Mouse (Mus musculus): ENCODE results near the gene Cldn4. TPM values are rescaled to one million over a fixed set of nuclear protein-coding genes. Genes with fewer than 3 reads are reported as not detected.

The Cldn4 gene
- polyA plus RNA-seq, 1 experiment, result 0.04 TPM

DNA sequence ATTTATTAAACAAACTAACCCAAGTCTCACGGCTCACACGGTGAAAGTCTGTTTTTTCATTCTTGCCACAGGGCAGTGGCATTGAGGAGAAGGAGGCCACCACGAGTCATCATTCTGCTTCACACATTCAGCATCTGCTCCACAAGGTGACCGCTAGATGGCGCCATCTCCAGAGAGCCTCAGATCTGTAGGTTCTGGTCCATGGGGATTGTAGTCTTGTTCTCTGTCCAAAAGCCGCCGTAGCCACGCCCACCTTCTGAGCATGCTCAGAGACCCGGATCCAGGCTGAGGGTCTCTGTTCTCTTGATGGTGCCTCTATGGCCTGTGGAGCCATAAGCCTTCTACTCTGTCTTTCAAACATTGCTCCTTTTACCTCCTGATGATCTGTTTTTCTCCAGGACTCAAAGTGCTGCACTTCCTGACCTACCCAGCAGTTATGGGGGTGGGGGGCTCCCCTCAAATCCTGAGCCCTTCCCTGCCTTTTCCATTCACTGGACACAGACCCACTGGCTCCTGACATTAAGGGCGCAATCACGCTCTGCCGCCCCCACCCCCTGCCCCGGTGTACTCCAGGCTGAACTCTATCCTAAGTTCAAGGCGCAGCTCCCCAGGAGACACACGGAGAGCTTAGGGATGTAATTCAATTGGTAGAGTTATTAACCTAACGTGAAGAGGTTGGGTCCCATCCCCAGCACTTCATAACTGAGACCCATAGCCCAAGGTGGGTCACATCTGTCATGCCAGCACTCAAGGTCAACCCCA is 28.5 kb downstream of the Cldn4 start:
- no peak for TF ChIP-seq GATA1 (IDR thresholded peaks at IDR 0.05; ENCODE audit: low read length)

DNA sequence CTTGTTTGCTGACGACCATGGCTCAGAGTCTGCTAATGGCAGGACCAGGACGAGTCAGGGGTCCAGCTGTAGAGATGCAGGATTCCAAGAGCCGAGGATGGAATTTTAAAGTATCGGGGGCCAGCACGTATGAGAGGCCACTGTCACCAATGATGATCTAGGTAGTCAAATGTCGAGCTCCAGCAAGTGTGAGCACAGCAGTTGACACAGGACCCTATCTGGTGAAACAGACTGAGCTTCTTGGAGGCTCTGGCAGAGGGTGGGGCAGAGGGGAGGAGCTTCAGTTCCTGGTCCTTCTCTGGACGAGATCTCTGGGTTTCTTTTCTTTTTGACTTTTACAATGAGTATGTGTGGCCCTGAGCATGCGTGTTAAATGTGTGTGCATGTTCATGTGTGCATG is 31.4 kb downstream of the Cldn4 start, which contains the start of gene Cldn13:
Cldn13 (minus strand) TSS at position 216 of the 400 bp plus-strand sequence.
- TF ChIP-seq GATA1 (IDR thresholded peaks at IDR 0.05; ENCODE audit: low read length), result no peak

DNA sequence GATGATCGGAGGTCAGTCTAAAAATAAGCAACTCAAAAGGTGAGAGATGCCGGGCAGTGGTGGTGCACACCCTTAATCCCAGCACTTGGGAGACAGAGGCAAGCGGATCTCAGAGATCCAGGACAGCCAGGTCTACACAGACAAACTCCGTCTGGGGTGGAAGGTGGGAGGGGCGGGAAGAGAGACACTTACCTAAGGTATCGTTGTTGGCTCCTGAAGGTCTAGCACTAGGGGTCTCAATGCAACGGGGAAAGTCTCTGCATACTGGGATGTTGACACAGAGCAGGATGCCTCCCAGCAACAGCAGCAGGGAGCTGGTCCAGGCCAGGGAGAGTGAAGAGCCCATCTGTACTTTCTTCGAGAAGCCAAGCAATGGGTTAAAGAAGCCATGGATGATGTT is 32.2 kb downstream of the Cldn4 start:
- TF ChIP-seq GATA1 (IDR thresholded peaks at IDR 0.05; ENCODE audit: low read length), result no peak

- peak; percentile 87 for TF ChIP-seq GATA1 (IDR thresholded peaks at IDR 0.05; ENCODE audit: low read length)
These were observed 33.0 kb downstream of the Cldn4 start for GRCm38 (mm10) chr5:134913753-134914152.

DNA sequence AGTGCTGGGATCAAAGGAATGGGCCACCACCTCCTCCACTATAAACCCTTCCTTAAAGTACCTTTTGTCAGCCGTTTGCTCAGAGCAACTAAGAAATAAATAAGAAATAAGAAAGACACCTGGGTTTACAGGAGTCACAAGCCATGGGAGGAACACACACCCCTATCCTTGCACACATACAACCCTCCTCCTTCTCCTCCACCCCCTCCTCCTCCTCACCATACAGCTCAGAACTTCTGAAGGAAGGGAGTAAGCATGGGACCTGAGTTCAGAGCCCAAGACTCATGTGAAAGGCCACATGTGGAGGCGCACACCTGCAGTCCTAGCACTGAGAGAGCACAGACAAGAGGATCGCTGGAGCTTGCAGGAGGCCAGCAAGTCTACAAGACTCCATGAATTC is 33.4 kb downstream of the Cldn4 start:
- no peak for TF ChIP-seq GATA1 (IDR thresholded peaks at IDR 0.05; ENCODE audit: low read length)

- TF ChIP-seq GATA1 (IDR thresholded peaks at IDR 0.05; ENCODE audit: low read length), result no peak
These were observed 34.8 kb downstream of the Cldn4 start for GRCm38 (mm10) chr5:134911901-134912300.

GRCm38 (mm10) chr5:134907135-134907534 is 39.6 kb downstream of the Cldn4 start:
- TF ChIP-seq GATA1 (IDR thresholded peaks at IDR 0.05; ENCODE audit: low read length), result no peak

DNA sequence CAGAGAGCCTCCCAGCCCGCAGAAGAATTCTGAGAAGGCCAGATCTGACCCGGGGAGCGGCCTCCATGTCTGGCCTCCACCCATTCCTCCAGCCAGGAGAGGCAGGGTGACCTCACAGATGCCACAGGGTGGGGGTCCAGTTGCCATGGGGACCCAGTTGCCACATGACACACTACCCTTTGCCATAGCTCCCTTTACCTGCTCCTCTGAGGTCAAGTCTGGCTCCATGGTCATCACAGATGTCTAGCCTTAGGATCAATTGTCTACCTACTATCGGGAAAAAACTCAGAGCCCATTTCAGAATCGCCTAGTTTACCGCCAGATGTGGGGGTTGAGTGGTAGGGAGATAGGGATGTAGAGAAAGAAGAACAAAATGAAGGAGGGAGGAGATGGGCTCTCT is 40.1 kb downstream of the Cldn4 start, which contains the start of gene Tmem270:
Tmem270 (minus strand) TSS at position 101 of the 400 bp plus-strand sequence.
- no peak for TF ChIP-seq GATA1 (IDR thresholded peaks at IDR 0.05; ENCODE audit: low read length)

GRCm38 (mm10) chr5:134901644-134902027 is 45.1 kb downstream of the Cldn4 start:
- no peak for TF ChIP-seq GATA1 (IDR thresholded peaks at IDR 0.05; ENCODE audit: low read length)

DNA sequence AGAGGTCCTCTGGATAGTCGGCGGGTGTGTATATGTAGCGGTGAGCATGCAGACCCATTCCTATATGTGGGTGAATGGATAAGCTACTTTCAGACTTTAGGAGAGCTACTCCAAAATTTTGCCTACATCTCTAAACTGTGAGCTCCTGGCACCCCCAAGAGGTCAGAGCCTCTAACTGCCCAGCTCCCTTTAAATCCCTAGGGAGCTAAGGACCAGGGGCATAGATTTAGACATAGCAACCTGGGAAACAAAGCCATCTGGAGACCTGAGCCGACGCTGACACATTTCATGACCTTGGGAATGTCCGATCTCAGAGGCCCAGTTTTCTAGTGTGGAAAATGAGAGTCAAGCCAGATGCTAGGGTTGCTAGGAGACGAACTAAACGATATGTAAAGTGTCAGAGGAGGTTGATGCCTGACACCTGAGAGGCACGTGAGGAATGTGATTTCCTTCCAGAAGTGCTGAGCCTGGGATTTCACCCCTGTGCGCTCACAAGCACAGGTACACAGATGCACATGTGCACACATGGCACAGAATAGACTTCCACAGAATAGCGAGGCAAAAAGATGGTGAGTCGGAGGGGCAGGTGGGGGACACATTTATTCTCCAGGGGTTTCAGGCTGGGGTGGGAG is 45.6 kb downstream of the Cldn4 start:
- no peak for TF ChIP-seq GATA1 (IDR thresholded peaks at IDR 0.05; ENCODE audit: low read length)

- TF ChIP-seq GATA1 (IDR thresholded peaks at IDR 0.05; ENCODE audit: low read length), result no peak
These were observed 49.1 kb downstream of the Cldn4 start for GRCm38 (mm10) chr5:134897596-134897995.

- no peak for TF ChIP-seq GATA1 (IDR thresholded peaks at IDR 0.05; ENCODE audit: low read length)
These were observed 49.8 kb downstream of the Cldn4 start for GRCm38 (mm10) chr5:134896965-134897364.

- no peak for TF ChIP-seq GATA1 (IDR thresholded peaks at IDR 0.05; ENCODE audit: low read length)
These were observed 51.4 kb downstream of the Cldn4 start for GRCm38 (mm10) chr5:134895291-134895690.

Other genes with a start within 250 kb of the Cldn4 start
- gene Eln, start 199.6 kb downstream of the Cldn4 start, polyA plus RNA-seq (2012), result not detected in 2 replicates
- not detected in 2 replicates for gene Tmem270, start 40.2 kb downstream of the Cldn4 start, polyA plus RNA-seq (2012)
- 0.85 and 1.4 TPM in 2 replicates for gene Cldn13, start 31.4 kb downstream of the Cldn4 start, polyA plus RNA-seq (2012)
- gene Mettl27, start 14.6 kb downstream of the Cldn4 start, polyA plus RNA-seq (2012), result 13.0 and 13.9 TPM in 2 replicates
- not detected in 2 replicates for gene Cldn3, start 39.3 kb upstream of the Cldn4 start, polyA plus RNA-seq (2012)
- gene Abhd11, start 62.2 kb upstream of the Cldn4 start, polyA plus RNA-seq (2012), result 78.8 and 94.7 TPM in 2 replicates
- gene Stx1a, start 76.5 kb upstream of the Cldn4 start, polyA plus RNA-seq (2012), result 7.6 and 7.9 TPM in 2 replicates
- gene Dnajc30, start 117.3 kb upstream of the Cldn4 start, polyA plus RNA-seq (2012), result 70.2 and 77.4 TPM in 2 replicates
- 226 and 260 TPM in 2 replicates for gene Bud23, start 118.0 kb upstream of the Cldn4 start, polyA plus RNA-seq (2012)
- 0.37 and 0.59 TPM in 2 replicates for gene Vps37d, start 131.3 kb upstream of the Cldn4 start, polyA plus RNA-seq (2012)
- gene Mlxipl, start 143.0 kb upstream of the Cldn4 start, polyA plus RNA-seq (2012), result not detected in 2 replicates
- gene Tbl2, start 202.7 kb upstream of the Cldn4 start, polyA plus RNA-seq (2012), result 19.8 and 25.0 TPM in 2 replicates
- gene Bcl7b, start 221.3 kb upstream of the Cldn4 start, polyA plus RNA-seq (2012), result 52.9 and 69.4 TPM in 2 replicates
- gene Baz1b, start 240.3 kb upstream of the Cldn4 start, polyA plus RNA-seq (2012), result 54.9 and 58.9 TPM in 2 replicates